Mouse (Mus musculus): ENCODE data around the gene Usp48.
A peak's percentile ranks its signal among the peaks of the same experiment; 100 is the strongest.

Usp48 gene

DNA sequence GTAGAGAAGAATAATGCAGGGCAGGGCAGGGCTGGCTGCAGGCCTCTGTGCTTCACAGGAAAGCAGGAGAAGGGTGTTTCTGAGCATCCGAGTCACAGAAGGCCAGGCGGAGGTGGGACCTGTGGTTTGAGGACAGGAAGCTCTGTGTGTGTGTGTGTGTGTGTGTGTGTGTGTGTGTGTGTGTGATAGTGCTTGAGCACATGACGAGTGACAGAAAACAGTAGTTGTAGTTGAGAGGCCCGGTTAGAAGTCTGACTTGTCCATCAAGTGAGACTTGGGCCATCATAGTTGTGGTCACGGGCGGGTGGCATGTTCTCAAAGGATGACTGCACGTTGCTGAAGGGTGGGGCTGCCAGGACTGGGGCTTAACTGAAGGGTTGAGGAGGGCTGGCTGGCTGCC lies 16.1 kb downstream of the Usp48 start:
- DNase-seq (ENCODE audit: low read depth) = peak; percentile 51

DNA sequence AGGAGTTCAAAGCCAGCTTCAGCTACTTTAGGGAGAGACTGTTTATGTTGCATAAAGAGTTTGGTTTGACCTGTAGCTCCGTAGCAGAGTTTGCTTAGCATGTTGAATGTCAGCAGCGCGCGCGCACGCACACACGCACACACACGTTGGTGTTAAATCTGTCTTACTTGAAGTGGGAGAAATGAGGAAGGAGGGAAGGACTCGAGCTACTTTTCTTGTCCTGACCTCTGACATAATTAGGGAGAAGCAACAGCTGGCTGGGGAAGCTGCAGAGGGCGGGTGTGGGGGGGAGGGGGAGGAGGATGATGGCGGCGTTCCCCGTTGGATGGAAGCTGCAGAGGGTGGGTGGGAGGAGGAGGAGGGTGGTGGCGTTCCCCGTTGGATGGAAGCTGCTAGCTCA lies 16.7 kb downstream of the Usp48 start:
- no peak for DNase-seq (ENCODE audit: low read depth)

DNA sequence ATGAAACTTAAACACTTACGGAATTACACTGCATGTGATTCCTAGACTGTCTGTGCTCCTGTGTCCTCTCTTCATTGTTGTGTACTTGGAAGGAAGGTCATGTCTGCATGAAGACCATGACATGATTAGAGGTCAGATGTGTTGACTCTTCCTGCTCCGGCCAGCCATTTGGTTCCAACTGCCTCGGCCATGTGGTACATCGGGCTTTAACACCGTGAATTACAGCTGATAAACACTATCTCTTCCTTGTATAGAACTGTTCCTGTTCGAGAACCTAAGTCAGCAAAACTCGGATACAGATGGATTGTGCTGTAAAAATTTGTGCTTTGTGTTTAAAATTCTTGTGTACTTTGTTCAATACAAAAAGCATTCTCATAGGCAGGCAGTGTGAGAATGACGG lies 29.3 kb downstream of the Usp48 start:
- no peak for DNase-seq (ENCODE audit: low read depth)

DNA sequence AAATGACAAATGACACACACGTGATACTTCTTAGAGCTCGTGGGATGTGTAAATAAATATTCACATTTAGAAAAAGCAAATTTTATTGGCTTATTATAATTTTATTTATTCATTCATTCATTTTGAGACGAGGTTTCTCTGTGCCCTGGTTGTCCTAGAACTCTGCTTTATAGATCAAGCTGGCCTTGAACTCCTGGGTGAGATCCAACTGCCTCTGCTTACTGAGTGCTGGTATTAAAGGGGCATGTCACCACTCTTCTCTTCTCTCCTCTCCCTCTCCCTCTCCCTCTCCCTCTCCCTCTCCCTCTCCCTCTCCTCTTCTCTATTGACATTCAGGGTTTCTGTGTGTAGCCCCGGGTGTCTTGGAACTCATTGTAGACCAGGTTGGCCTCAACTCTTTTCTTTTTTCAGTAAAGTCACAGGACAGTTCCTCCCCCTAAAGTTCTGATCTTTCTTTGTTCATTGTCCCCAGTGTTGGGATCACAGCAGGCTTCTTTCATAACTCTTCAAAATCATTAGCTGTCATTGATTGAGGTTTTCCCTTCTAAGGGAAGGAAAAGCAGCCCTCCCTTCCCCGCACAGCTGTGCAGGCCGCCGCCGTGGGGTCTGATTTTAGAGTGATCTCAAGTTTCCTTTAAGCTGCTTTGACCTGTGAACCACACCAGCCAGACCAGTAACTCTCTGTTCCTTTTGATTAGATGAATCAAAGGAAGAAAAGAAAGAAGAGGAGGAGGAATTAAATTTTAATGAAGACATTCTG lies 34.1 kb downstream of the Usp48 start:
- no peak for DNase-seq (ENCODE audit: low read depth)

DNA sequence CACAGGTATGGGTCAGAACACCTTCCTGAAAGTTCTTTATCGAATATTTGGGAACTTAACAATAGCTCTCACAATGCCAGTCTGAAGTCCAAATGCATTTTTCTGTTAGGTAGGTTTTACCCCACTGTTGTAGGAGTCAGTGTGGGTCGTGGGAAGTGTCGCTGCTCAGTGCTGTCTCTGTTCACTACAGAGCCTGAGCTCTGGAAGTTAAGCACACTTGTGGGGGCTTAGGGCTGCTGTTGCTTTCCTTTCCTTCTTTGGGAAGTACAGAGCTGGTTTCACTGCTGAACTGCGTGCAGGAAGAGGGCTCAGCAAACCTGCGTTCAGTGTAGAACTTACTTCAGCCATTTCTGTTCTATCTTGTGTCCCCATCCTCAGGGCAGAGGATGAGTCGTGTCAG lies 34.8 kb downstream of the Usp48 start:
- no peak for DNase-seq (ENCODE audit: low read depth)

DNA sequence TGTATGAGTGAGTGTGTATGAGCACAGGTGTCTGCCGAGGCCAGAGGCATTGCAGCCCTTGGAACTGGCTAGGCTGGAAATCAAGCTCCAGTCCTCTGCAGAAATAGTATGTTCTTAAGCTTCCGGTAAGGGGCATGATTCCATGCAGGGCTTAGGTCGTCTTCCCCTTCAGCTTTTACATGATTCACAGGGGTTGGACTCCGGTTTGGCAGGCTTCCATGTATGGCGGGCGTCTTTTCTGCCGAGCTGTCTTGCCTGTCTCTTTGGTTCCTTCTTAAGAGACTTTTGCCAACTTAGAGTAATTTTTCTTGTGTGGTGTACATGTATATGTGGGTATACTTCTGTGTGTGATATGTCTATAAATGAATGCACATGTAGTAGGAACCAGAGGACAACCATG lies 35.8 kb downstream of the Usp48 start:
- no peak for DNase-seq (ENCODE audit: low read depth)

DNA sequence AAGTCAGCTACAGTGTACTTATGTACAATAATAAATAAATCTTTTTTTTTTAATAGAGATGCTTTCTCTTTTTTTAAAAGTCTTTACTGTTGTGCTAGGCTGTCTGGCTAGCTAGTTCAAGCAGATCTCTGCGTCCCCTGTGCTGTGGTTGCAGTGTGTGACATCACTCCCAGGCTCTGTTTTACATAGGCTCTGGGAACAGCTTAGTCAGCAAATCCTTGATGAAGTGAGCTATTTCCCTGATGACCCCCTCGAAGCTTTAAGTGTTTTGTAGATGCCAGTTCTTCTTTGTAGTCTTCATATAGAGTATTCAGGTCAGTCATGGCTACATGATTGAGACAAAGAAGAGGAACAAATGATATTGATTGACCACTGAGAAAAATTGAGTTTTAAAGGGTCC lies 36.6 kb downstream of the Usp48 start:
- DNase-seq (ENCODE audit: low read depth) = no peak

DNA sequence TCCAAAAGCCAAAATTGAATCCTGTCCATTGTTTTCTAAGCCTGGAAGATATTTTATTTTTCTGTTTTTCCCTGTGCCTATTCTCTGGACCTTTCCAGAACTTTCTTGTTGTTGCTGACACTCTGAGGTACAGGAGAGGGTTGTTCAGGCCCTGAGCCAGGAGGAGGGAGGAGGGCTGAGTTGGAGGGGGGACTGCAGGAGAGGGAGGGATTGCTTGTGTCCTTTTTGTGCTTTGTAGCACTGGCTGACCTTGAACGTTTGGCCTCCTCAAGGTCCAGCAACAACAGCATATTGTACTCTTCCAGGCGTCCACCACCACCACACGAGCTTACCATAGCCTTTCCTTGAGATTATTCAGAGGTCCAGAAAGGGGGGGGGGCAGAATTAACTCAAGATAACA lies 38.0 kb downstream of the Usp48 start:
- no peak for DNase-seq (ENCODE audit: low read depth)

DNA sequence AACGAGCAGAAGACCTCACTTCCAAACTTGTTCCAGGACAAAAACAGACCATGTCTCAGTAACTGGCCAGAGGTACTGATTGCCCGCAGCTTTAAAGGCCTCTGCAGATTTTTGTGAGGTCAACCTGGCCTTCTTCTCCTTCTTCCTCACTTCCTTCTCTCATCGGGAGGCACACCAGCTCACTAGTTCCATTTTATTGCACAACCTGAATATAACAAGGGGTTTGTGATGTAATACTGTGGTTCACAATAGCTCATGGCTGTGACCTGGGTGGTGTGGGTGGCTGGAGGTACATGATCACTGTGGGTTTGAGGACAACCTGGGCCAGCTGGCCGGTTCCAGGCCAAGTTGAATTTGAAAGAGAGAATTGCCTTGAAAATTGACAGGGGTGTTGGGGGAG lies 39.8 kb downstream of the Usp48 start:
- no peak for DNase-seq (ENCODE audit: low read depth)

DNA sequence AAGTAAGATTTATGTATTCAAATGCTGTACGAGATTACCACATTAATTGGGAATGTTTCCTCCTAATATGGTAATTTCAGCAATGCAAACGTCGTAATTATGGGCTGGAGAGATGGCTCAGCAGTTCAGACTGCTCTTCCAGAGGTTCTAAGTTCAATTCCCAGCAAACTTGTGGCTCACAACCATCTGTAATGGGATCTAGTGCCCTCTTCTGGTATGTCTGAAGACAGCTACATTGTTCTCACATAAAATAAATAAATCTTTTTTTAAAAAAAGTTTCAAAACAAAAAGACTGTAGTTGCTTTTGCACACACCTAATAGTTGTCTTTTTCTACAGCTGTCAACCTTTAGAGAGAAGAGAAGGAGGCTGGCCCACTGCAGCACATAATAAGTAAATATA lies 43.0 kb downstream of the Usp48 start:
- no peak for DNase-seq (ENCODE audit: low read depth)

DNA sequence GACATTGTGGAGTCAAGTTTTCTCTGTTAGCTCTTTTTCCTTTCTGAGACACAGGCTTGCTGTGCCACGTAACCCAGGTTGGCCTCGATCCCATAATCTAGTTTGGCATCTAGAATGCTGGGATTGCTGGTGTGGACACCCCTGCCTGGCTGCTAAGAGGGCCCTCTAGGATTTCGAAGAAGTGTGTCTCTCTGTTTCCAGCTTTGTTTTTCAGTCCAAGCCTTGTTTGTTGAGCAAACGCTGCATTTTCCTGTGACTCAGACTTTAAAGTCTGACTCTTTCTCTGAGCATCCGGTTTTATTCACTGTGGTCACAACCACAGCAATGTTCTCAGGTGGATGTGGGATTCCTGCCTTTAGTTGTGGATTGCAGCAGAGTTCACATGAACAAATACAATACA lies 48.0 kb downstream of the Usp48 start:
- no peak for DNase-seq (ENCODE audit: low read depth)

DNA sequence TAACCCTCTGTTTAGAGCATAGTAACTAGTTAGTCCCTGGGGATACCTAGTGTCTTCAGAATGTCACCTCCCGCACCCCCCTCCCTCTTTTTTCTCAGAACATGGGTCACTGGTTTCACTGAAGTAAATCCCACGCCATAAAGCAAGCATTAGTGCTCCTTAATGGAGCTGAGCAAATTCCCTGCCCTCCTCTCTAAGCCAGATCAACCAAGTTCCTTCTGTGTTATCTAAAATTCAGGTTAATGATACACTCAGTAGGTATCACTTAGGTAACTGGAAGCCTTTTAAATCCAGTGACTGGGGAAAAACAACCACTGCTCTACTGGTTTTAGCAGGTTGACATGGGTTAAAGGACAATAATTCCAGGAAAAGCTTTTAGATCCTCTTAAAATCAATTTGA lies 48.5 kb downstream of the Usp48 start:
- DNase-seq (ENCODE audit: low read depth) = no peak

DNA sequence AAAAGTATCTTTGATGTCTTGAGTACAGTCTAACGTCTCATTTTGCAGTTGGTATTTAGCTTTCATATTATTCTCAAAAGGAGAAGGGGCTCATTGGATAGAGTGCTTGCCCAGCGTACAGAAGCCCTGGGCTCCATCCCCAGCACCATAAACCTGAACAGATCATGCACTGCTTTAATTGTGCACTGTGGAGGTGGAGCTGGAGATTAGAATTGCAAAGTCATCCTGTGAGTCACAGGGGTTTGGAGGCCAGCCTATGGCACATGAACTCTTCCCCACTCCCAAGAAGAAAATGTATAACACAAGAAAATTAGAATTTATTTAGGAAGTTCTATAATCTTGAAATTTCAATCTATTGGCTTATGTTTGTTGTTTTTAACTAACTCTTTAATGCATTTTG lies 49.9 kb downstream of the Usp48 start:
- DNase-seq (ENCODE audit: low read depth) = no peak

DNA sequence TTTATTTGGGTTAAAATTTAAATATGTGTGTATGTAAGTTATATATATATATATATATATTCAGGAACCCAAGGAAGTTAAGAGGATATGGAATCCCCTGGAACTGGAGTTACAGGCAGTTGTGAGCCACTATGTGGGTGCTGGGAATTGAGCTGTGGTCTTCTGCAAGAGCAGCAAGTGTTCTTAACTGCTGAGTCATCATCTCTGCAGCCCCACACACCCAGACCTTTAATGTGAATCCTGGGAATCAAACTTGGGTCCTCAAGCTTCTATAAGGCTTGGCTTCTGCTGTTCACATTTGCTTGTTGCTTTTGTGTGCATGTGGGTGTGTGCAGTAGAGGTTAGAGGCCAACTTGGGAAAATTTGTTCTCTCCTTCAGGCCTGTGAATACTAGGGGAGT lies 52.7 kb downstream of the Usp48 start:
- DNase-seq (ENCODE audit: low read depth) = no peak

DNA sequence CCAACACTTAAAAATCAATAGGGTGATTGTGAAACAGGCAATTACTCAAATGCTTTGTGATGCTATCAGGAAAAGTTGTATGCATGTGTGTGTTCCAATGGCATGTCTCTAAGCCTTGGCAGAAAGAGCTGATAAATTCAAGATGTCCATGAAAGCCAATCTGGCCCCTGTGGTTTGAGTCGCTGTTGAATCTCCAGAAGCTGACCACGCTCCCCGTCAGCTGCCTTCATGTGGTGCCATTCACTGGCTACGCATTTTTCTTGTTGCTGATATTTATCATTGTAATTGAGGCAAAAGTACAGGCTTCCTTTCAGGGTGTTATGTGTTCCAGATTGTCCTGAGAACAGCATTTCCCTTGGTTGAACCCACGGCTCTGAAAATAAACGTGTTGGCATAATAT lies 54.1 kb downstream of the Usp48 start:
- DNase-seq (ENCODE audit: low read depth) = no peak

DNA sequence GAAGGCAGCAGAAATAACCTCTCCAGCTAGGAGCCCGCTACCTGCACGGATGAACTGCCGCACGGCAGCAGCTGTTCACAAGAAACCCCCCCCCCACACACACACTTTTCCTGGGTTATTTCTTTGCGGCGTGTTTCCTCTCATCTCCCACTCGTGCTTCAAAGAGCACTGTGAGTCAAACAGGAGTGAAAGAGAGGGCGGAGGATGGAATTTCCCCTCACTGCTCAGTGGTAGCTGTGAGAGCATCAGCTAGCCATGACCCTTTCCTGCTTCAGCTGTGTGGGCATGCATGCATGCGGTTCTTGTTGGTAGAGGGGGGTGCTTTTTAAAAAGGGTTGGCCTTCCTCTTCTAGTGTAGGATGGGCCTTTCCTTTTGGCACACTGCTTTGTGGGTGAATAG lies 54.7 kb downstream of the Usp48 start:
- DNase-seq (ENCODE audit: low read depth) = no peak

DNA sequence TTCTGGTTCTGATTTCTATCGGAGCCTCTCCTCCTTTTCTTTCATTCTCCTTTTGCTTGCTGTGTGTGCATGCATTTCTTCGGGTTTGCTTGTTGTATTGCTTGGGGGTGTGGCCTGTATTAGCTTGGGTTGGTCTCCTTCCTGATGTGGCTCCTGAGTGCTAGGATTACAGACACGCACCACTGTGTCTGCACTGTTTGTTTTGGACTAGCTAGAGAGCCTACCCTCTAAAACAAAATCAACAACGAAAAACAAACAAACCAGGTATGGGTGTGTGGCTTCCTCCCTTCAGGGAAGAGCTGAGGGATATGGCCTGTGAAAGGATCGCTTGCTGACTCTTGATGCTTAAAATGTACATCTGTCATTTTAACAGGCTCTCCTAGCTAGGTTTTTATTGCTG lies 57.4 kb downstream of the Usp48 start:
- no peak for DNase-seq (ENCODE audit: low read depth)

DNA sequence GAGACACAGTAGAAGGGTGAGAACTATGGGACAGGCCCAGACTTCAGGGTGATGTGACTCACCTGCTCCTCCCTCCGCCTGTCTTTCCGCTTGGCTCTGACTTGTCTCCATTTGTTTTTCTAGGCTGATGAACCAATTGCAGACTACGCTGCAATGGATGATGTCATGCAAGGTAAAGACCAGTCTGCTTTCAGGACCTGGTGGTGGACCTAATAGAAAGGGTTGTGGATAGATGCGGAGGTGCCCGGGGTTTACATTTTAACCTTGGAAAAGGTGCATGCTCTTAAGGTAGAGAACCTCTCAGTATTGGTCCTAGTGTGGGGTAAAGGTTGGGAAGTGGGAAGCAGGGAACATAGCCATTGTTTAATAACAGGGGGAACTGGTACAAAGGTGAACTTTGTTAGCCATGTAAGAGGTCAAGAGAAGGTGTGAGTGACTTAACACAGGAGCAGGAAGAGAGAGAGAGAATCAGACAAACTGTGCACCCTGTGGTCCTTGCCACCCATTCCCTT lies 59.3 kb downstream of the Usp48 start:
- DNase-seq (ENCODE audit: low read depth) = no peak

DNA sequence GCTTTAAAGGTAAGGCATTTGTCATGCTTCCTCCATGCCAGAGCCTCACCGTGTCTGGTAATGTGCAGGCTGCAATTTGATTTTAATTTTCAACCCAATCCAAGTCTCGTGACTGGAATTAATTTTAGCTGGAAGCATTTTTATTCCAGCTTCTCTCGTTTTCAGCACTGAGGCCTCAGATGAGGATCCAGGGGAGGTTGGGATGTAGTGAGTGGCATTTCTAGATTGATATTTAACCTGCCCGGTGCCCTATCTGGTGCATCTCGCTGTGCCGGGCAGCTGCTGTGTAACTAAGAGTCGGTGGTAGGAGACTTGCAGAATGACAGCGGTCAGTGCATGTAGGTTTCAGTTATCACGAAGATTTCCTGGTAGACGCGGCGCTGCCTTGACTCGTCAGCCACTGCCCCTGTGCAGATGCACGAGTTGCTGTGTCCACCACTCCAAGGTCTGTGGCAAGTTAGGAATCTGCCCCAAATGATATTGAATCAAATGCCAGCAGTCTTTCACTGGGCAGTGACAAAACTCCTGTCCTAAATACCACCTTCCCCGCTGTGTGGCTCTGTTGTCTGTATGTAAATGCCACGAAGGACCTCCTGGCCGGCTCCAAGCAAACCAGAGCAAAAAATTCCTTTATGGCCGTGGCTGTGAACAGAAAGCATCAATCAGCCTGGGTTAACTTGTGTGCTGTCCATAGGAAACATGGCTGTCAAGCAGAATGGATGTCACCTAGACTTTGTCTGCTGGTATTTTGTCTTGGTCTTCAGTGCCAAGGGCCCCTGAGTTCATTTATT lies 61.9 kb downstream of the Usp48 start:
- DNase-seq (ENCODE audit: low read depth) = no peak

DNA sequence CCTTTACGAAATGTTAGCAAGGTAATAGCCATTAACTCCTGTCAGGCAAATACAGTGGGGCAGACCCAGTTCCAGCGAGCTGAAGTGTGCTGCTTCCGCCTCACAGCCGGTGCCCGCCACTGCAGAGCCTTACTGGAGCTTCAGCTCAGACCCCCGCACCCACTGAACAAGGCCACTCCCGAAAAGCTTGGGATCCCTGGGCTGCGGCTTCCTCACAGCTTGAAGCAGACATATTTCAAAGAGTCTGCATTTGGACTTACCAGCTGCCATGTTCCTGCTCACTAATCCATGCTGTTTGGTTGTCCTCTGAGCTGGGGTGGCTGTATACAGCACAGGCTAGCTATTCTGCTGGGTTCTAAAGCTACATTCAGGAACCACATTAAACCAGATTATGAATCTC lies 64.1 kb downstream of the Usp48 start:
- no peak for DNase-seq (ENCODE audit: low read depth)

DNA sequence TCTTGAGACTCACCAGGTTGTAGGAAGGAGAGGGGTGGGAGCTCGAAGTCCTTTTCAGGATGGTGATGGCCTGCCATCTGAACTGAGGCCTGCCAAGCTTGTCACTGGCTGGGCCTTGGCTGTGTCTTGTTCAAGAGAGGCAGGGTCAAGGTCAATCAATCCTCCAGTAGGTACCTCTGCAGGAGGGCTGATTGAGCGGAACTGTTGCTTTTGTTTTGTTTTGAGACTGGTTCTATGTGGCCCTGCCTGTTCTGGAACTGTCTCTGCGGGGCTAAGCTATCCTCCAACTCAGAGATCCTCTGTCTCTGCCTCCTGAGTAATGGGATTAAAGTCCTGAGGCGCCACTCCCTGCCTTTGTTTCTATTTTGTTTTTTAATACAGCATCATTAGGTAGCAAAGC lies 66.0 kb downstream of the Usp48 start:
- no peak for DNase-seq (ENCODE audit: low read depth)

DNA sequence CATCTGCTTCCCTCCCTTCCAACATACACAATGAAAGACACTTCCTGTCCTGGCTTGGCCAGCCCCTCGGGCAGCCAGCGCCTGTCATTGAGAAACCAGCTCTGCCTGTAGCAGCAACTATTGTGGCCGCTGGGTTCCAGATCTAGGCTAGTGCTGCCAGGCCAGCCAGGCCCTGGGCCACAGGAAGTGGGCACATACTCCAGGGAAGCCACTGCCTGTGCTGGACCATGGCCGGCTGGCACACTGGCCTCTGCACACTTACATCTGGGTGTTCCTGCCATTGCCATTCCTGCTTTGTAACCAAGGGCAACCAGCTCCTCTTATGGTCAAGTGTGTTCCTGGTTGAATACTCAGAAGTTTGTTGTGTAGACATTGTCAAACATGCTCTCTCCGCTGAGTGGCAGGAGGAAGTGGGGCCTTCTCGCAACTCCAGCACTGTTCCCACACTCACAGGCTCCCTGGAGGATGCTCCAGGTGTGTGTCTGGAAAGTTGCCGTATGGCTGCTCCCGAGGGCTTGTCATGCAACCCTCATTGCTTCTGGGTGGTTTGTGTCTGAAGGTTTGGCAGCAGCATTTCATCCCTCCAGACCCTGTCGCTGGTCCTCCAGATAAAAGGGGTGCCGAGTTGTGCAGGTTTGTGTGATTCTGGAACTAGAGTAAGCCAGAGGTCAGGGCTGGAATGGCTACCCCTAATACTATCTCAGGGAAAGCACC lies 67.0 kb downstream of the Usp48 start:
- DNase-seq (ENCODE audit: low read depth) = no peak

DNA sequence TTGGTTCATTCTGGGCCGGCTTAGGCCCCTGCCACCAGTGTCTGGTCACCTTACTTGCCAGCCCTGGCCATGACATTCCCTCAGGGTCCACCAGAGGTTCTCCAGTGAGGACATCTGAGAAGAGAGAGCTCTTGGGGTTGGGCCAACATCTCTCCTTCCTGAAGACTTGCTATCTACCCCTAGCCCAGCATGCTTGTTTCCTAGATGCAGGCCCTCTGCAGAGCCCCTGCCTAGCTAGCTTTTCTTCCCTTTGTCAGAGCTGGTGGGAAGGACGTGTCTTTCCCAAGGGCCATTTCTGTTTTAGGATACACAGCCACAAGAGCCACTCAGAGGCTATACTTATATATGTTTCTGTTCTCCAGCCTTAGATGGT lies 67.5 kb downstream of the Usp48 start:
- DNase-seq (ENCODE audit: low read depth) = no peak

All from c-Kit-positive CD71-negative TER-119-negative erythroid progenitor cells, embryonic 14.5 days (primary cell).